23 mouse cellular contexts compared by ENCODE assay signal in genomic region chr19:14355946-14356345, GRCm38 (mm10).
"Had no signal": no experiment of that assay in that cellular context is flagged by ENCODE, and none has a peak within 500 bp of the region (broad histone marks: within the 10 kb centered on the region; RNA-seq: fewer than 3 reads in every experiment).

No protein-coding gene starts in this region.

- DNase-seq: heart, adult 11 months; heart, adult 2 months; heart, postnatal 14 days; heart, postnatal 36 days; kidney, adult 11 months; kidney, adult 2 months; kidney, adult 9 months; kidney, postnatal 14 days; kidney, postnatal 36 days; layer of hippocampus, adult 9-11 months; liver; liver, embryonic 13.5 days; liver, postnatal 0 days had no signal

- H3K4me1 ChIP-seq: heart, embryonic 13.5 days; heart, embryonic 15.5 days; hindbrain, embryonic 13.5 days; hindbrain, embryonic 15.5 days; kidney, embryonic 15.5 days; limb, embryonic 10.5 days; limb, embryonic 12.5 days; liver, embryonic 13.5 days; liver, embryonic 15.5 days had no signal

- H3K27ac ChIP-seq: heart, adult 2 months; heart, embryonic 13.5 days; heart, embryonic 15.5 days; hindbrain, embryonic 13.5 days; hindbrain, embryonic 15.5 days; hindbrain, postnatal 0 days; kidney, embryonic 15.5 days; kidney, postnatal 0 days; limb, embryonic 10.5 days; limb, embryonic 12.5 days; liver, embryonic 13.5 days; liver, embryonic 15.5 days had no signal

- H3K4me3 ChIP-seq: heart, adult 2 months; heart, embryonic 13.5 days; heart, embryonic 15.5 days; hindbrain, embryonic 13.5 days; hindbrain, embryonic 15.5 days; kidney, embryonic 15.5 days; limb, embryonic 10.5 days; limb, embryonic 12.5 days; liver, embryonic 13.5 days; liver, embryonic 15.5 days had no signal
